Mouse (Mus musculus) CD8-positive naive resting alpha-beta T cell, adult 2 months (primary cell): ENCODE results near the gene Insig2.

Source experiments
- DNase-seq, 2 experiments: peaks; one replicate each; pipeline ENCODE4 v3.0.0; 2022; ENCODE audit warnings: low read depth in 2 of 2, low spot score in 2 of 2

Gene Insig2

DNA sequence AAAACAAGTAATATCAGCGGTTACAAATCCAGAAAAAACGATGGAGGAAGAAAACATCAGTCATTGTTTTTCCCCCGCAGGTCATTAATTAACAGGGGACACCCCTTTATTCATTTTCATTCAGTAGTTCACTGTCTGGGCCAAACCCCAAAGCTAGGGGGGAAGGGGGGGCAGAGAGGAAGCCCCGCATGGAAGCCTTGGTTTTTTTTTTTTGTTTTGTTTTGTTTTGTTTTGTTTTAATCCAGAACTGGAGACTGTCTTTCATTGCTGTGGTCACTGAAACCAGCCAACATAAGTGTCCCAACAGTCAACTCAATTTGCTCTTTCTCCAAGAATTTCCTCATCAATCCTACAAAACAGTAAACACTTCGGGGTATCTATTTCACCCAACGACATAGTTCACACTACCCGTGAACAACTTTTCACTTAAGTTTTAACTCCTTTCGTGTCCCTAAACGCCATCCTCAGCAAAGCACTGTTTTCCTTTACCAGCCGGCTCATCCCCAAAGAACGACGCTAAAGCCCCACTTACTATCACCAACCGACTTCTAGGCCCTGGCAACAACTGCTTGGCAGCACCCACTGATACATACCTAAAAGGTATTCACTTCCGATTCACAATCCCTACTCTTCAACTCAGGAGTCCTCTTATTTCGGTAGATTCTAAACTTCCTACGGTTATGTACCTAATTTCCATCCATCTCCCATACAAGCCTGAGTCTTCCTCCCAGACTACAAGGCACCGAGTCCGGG lies 5.6 kb downstream of the Insig2 start:
- DNase-seq, result no peak

GRCm38 (mm10) chr1:121323501-121323900 lies 8.9 kb downstream of the Insig2 start:
- DNase-seq, result no peak

DNA sequence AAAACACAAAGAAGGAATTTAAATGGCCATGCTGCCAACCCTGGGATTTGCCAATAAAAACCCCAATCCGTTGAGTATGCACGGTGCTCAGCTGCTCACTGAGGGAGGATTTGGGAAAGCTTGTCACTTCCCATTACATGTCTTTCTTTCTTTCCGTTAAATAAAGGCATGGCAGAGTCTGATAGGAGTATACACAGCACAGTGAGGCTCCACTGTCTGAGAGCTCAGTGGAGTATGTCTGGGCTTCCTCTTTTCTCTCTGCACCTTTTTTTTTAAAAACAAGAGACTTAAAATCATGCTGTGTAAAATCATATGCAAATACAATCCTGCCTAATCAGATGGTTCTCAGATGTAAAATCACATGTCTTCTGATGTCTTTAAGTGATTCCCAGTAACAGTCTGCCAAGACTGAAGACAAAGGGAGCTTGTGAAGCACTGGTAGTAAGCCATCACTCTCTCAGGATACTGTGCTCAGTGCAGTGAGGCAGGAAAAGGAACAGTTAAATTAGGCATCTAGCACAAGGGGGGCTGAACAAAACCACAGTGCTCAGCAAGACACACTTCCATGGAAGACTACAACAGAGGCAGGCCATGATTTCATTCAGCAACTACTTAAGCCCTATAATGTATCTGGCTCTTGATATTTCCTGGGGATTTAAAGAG lies 17.5 kb downstream of the Insig2 start:
- no peak for DNase-seq

- no peak for DNase-seq
Measured at GRCm38 (mm10) chr1:121313181-121313580, 19.2 kb downstream of the Insig2 start.

DNA sequence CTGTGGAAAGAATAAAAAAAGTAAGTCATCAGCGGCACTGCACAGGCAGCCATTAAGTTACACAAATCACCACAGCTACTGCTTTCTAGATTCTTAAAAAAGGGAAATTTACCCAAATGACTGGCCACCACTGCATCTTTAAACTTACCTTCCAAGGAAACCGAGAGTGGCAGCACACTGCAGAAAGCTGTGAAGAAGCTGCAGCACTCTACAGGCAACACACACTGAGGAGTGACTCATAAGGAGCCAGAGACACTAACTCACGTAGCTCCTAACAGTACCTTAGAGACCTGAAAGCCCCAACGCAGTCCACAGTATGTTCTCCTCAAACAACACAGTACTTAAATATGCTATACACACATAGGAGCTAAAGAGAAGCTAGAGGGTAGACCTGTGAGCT lies 20.1 kb downstream of the Insig2 start:
- DNase-seq, result no peak

- no peak for DNase-seq
Measured at GRCm38 (mm10) chr1:121296717-121297255, 35.6 kb downstream of the Insig2 start.

GRCm38 (mm10) chr1:121293571-121293970 lies 38.8 kb downstream of the Insig2 start:
- DNase-seq, result no peak

DNA sequence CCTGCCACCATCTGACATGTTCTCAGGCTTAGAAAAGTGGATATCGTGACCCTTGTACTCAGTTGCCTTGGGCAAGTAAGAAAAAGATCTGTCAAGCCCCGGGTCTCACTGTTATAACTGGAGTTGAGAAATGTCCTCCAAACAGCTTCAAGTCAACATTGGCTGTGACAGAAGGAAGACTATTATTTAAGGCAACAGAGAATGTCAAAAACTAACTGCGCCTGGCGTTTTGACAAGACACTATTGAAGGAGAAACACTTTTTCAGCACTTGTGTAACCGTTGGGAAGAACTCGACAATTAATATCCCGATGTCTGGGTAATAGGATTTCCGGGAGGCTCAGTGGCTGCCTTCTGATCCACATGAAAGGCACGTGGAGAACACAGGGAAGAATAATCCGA lies 41.5 kb downstream of the Insig2 start:
- no peak for DNase-seq

DNA sequence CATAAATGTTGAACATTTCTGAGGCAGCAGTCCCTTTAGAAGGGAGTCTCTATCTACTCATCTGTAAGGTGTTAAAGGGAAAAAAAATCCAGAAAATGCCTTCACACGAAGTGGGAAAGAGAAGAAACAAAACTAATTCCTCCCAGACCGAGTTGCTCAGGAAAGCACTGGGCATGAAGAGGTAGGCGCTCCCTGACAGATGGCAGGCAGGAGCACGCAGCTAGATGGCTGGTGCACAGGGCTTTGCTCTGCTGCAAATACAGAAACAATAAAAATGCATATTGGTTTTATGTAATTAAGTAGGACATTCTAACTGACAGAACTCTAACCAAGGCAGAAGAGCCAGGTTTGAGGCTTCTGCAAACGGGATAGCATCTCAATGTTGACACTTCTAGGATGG lies 42.0 kb downstream of the Insig2 start:
- no peak for DNase-seq

DNA sequence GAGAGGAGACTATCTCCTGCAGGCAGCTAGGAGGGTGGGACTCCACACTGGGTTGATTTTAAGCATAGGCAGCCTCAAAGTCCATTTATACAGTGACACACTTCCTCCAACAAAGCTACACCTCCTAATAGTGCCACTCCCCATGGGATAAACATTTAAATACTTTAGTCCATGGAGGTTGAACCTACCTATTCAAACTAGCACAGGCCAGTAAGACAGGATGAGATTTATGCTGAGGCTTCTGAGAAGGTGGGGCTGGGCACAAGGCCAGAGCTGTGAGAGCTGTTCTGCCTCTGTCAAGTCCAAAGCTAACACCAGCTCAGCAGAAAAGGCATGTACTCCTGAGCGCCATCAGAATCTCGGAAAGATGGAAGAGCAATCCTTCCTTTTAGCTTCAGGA lies 48.2 kb downstream of the Insig2 start:
- no peak for DNase-seq

DNA sequence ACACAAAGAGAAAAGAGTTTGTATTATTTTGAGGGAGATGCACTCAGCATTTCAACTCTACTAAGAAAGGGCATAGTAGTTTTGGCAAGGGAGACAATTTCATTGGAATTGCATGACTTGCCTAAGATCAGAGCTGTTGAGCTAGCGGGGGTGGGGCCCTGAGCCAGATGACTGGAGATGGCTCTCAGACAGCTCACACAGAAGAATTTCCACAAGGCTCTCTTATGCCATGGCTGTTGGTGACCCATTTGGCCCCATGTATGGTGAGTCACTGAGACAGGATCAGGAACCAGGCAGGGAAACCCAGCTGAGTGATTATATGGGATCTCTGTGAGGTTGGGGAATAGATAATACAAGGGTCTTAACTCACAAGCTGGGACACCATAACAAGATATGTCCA lies 51.9 kb downstream of the Insig2 start:
- no peak for DNase-seq

GRCm38 (mm10) chr1:121278370-121278769 lies 54.0 kb downstream of the Insig2 start:
- no peak for DNase-seq

DNA sequence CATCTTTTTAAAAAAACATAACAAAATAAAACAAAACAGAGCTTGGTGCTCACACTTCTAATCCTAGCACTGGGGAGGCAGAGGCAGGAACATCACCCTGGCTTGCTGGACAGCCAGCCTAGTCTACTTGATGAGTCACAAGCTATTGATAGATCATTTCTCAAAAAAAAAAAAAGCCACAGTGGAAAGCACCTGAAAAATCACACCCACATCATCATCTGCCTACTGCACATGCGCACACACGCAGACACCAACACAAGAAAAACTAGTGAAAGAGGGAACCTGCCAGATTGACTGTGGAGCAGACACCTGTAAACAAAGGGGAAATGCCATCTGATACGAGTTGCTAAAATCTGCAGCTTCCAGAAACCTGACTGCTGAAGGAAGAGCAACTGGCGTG lies 54.9 kb downstream of the Insig2 start:
- no peak for DNase-seq

DNA sequence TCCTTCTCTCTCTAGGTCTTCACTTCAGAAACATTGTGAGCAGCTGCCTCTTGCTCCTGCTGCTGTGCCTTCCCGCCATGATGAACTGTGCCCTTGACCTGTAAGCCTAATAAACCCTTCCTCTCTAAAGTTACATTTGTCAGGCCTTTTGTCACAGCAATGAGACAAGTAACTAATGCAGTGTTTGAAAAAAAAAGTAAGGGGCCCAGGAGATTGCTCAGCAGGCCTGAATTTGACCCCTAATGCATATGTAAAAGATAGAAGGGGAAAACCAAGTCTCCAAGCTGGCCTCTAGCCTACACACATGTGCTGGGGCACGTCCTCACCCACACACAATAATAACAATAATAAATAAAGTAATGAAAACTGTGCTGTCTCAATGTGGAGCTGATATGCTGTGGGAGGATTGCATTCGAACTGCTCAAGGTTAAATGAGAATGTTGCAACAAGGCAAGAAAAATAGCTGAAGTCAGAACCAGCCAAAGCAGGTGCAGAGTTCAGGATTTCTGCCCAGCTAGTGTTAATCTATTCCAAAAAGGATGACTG lies 56.4 kb downstream of the Insig2 start:
- no peak for DNase-seq

GRCm38 (mm10) chr1:121260171-121260741 lies 72.1 kb downstream of the Insig2 start:
- no peak for DNase-seq
